Mouse (Mus musculus): ENCODE measurements around the gene Mylk3.

Mylk3 gene

GRCm38 (mm10) chr8:85308564-85308963 lies 77.6 kb downstream of the Mylk3 start:
- no peak for DNase-seq

DNA sequence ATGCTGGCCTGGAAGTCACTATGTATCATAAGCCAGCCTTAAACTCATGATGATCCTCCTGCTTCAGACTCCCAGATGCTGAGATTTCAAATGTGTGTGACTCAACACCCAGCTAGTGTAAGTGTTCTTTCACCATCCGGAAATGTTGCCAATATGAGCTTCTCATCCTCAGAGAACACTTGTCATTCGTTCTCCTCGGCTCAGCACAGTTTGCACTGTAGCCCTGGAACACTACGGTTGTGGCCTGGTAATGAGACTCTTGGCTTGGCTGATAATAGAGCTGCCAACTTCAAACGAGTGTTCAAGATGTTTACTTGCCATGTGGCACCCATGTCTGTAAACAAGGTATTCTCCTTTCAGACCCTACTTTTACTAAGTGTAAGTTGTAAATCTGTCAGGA lies 82.6 kb downstream of the Mylk3 start:
- no peak for DNase-seq

- no peak for DNase-seq
Measured at GRCm38 (mm10) chr8:85302931-85303330, 83.2 kb downstream of the Mylk3 start.

- no peak for DNase-seq
Measured at GRCm38 (mm10) chr8:85301941-85302340, 84.2 kb downstream of the Mylk3 start.

DNA sequence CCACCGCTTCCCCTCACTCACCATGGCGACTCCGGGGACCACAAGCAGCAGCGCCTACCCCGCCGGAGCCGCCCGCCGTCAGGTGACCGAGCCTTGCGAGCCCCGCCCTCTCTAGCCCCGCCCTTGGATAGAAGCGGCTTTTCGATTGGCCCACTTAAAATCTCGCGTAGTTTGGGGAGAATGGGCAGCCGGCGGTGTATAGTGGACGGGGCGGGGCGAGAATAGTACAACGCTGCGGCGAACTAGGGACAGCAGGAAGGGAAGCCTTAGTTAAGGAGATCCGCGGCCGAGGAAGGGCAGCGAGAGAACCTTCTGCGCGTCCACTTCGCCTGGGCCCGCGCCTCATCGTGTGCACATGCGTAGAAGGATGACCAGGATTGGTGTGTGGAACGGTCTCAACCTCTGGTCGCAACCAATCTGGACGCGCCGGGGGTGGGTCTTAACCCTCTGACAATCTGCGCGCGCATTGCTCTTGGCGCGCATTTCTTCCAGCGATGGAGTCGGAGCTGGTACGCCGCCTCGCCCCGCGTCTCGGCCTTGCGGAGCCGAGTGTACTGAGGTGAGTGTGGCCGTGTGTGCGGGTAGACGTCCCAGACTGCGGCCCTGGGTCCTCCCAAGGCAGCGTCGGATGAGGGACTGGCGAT lies 86.6 kb downstream of the Mylk3 start, which contains the start of the genes Orc6 and Vps35:
Gene Orc6 (plus strand): TSS at position 199 of the 644 bp plus-strand sequence.
Gene Vps35 (minus strand): TSS at position 369 of the 644 bp plus-strand sequence.
- peak; percentile 98 for DNase-seq

DNA sequence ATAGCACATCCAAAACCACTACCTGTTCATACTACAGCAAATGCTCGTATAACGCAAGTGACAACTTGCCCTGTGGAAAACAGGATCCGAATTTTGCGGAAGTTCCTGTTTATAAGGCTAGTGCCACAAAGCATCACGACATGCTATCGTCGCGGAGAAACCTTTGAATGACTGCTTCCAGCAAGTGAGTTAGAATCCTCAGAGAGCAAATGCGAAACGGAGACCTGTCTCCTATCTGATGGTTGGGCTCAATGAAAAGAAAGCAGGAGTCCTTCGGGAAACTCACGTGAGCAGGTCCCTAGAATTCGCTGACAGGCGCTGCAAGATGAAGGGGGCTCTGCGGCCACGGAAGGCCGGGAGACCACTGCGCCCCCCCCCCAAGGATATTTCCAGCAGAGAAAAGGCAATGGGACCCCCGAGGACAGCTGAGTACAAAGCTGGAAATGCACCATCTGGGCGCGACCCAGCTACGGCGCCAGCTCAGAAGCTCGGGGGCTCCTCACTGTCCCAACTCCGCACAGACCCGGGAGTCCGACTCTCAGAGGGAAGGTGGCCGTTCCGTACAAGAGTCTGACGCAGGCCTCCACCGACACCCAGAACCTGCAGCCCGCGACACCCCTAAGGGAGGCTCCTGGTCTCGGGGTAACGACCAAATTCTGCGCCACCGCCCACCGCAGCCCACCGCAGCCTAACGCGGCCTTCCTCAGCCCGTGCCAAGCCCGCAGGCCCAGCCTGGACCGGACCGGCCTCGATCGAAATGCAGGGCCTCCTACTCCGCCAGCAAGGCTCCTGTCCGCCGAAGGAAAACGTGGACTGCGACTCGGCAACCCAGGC lies 87.3 kb downstream of the Mylk3 start:
- DNase-seq, result peak; percentile 10

- DNase-seq, result no peak
Measured at GRCm38 (mm10) chr8:85286846-85287245, 99.3 kb downstream of the Mylk3 start.

All from kidney, adult 18-20 months (tissue).